Mouse (Mus musculus) stomach, embryonic 16.5 days (tissue): ENCODE measurements around the gene Jpt2. TPM values are rescaled to one million over a fixed set of nuclear protein-coding genes. Genes with fewer than 3 reads are reported as not detected.

Experiments used
- ATAC-seq: fragments of 200-750 bp; cut with Nextera tagmentation; 2 replicates; pipeline ENCODE4 v1.8.0; 2017; ENCODE audit warnings: moderate number of reproducible peaks, moderate TSS enrichment; ENCODE audit not compliant: insufficient read depth, low FRiP score
- H3K27ac ChIP-seq: fragments of 300-500 bp; sonication (generic); 2 replicates; pipeline ENCODE4 v1.5.1; 2014; ENCODE audit warnings: low read length
- H3K27me3 ChIP-seq: fragments of 300-500 bp; sonication (generic); 2 replicates; pipeline ENCODE4 v1.6.1; 2014; ENCODE audit warnings: low read length, control low read depth, mixed read lengths; ENCODE audit not compliant: control insufficient read depth, insufficient read depth
- H3K36me3 ChIP-seq: fragments of 300-500 bp; sonication (generic); 2 replicates; pipeline ENCODE4 v1.6.1; 2014; ENCODE audit warnings: low read length; ENCODE audit not compliant: control insufficient read depth, insufficient read depth
- H3K4me1 ChIP-seq: fragments of 300-500 bp; sonication (generic); 2 replicates; pipeline ENCODE4 v1.6.1; 2014; ENCODE audit warnings: low read length, control low read depth, mixed read lengths; ENCODE audit not compliant: control insufficient read depth, insufficient read depth
- H3K4me2 ChIP-seq: fragments of 300-500 bp; sonication (generic); 2 replicates; pipeline ENCODE4 v1.6.1; 2014; ENCODE audit warnings: low read depth, low read length, mixed read lengths
- H3K4me3 ChIP-seq: fragments of 300-500 bp; sonication (generic); replicated peaks from 2 replicates; pipeline ENCODE4 v1.5.1; 2014; ENCODE audit warnings: mild to moderate bottlenecking, low read length
- H3K9ac ChIP-seq: fragments of 300-500 bp; sonication (generic); 2 replicates; pipeline ENCODE4 v1.6.1; 2014; ENCODE audit warnings: low read length
- H3K9me3 ChIP-seq: fragments of 300-500 bp; sonication (generic); replicated peaks from 2 replicates; pipeline ENCODE4 v1.6.1; 2016; ENCODE audit warnings: low read length, control low read depth; ENCODE audit not compliant: control insufficient read depth
- WGBS: fragments of 180-500 bp; shearing (Covaris S2); extraction: QIAGEN DNeasy Blood & Tissue Kit; methylation state at CpG from one replicate; pipeline ENCODE4 v1.1.7; 2014; 5-methylcytosine and 5-hydroxymethylcytosine counted together
- polyA plus RNA-seq: library from polyadenylated mRNA; unstranded; fragments of >200 nt; fragmentation: Nextera tagmentation; extraction: Ambion mirVana; gene quantifications from 2 replicates; pipeline ENCODE4 v1.2.1, GENCODE M21; 2015

Gene Jpt2
- polyA plus RNA-seq, 1 experiment from 2014 or later = 158 TPM

DNA sequence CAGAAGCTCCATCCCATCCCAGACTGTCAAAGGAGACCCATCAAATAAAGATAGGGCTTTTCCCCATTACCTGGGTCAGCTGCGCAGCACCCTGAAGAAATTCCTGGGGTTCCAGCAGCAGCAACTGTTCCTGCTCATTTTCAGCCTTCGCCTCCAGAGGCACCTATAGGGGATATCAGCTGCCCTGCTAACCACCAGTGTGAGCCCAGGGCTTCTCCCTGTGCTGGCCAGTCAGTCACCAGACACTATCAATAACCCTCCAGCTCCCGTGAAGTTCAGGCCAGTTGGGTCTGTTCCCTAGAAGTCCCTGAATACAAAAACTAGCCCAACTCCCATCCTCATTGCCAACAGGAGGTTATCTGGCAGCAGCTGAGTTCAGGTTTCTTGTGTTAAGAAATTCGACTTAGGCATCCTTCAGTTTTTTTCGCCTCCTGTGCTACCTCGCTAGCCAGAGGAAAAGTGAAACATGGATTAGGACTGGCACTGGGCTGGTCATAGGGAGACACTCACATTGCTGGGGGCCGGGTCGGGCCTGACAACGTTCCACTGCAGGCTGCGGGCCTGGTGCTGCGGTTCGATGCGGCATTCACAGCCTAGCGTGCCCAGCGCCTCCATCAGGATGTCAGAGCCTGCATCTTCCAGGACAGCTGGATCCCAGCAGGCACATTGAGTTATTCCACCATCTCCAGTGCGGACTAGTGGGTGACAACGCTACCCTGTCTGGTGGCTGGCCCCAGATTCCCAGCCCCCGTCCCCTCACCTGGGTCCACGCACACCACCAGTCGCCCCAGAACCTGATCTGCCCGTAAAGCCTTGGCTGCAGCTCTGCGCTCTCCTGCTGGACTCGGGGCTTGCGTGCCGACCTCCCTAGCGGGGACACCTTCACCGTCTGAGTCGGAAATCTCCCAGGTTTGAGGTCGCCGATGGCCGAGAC, 66.2 kb downstream of the Jpt2 start:
- 9% methylated on average over 31 of the region's 31 CpGs for whole genome bisulfite sequencing
- Histone ChIP-seq H3K27ac (peak overlapping the region; percentile 91), H3K36me3 (peaks cover 14% of the 10 kb centered on the region), H3K4me3 (peak overlapping the region; percentile 79), H3K4me2 (peak overlapping the region; percentile 99), H3K27me3 (no peaks in the 10 kb centered on the region), H3K9me3 (no peaks in the 10 kb centered on the region), H3K4me1 (peaks cover 24% of the 10 kb centered on the region), H3K9ac (peak overlapping the region; percentile 96)
- ATAC-seq = peak; percentile 2; the same call in 1 of the 2 replicates

DNA sequence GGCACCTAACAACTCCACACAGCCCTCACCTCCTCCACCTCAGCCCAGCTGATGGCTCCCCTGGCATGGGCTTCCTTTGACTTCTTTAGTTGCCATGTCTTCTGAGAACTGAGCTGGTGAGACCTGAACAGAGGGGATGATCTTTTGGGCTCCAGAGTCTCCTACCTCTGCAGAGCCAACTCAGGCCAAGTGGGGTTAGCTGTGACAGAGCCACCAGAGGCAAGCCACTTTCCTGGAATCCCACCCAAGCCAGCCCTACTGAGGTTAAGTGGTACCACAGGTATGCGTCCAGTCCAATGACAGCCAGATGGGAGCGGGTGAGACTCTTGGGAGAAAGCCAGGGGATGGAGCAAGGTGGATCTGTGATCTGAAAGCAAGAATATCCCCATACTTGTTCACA, 67.2 kb downstream of the Jpt2 start:
- Histone ChIP-seq H3K27me3 (no peaks in the 10 kb centered on the region), H3K4me2 (no peak overlapping the region), H3K27ac (no peak overlapping the region), H3K9me3 (no peaks in the 10 kb centered on the region), H3K9ac (no peak overlapping the region), H3K4me3 (no peak overlapping the region), H3K4me1 (peaks cover 24% of the 10 kb centered on the region), H3K36me3 (peaks cover 14% of the 10 kb centered on the region)
- WGBS = 91% methylated on average over 2 of the region's 2 CpGs
- ATAC-seq = no peak

DNA sequence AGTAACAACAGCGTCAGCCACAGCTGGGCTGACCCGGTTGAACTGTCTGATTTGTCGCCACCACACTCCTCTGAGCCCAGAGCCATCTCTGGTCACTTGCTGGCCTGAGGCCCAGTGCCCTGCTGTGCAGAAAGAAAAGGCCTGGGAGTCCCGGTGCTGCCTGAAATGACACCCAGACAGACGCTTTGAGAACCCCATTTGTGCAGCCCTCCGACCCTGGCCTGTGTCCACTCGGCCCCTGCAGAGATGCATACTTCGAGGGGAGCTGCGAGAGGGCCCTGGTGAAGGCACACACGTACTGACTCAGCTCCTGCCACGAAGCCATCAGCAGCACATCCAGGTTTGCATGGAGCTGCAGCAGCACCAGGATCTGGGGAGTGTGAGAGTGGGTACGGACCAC, 67.7 kb downstream of the Jpt2 start:
- H3K4me1 ChIP-seq = peaks cover 28% of the 10 kb centered on the region
- H3K36me3 ChIP-seq = peaks cover 14% of the 10 kb centered on the region
- no peaks in the 10 kb centered on the region for H3K27me3 ChIP-seq
- ATAC-seq = no peak
- H3K4me3 ChIP-seq = no peak overlapping the region
- 88% methylated on average over 12 of the region's 12 CpGs for WGBS
- no peak overlapping the region for H3K27ac ChIP-seq
- no peaks in the 10 kb centered on the region for H3K9me3 ChIP-seq
- no peak overlapping the region for H3K9ac ChIP-seq
- no peak overlapping the region for H3K4me2 ChIP-seq

DNA sequence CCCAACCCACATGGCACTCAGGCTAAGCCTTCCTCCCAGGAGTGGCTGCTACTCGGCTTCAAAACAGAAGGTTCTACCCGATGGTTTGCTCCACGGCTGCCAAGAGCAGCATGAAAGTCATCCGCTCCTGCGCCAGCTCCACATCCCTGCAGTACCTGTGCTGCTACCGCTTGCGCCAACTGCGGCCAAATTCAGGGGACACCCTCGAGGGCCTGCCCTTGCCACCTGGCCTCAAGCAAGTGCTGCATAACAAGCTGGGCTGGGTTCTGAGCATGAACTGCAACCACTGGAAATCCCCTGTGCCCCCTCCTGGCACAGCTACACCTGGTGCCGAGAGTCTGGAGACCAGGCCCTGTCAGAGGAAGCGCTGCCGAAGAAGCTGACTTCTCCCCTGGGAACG, 69.2 kb downstream of the Jpt2 start:
- H3K9me3 ChIP-seq = no peaks in the 10 kb centered on the region
- 92% methylated on average over 13 of the region's 13 CpGs for WGBS
- peaks cover 27% of the 10 kb centered on the region for H3K4me1 ChIP-seq
- no peak for ATAC-seq
- no peak overlapping the region for H3K27ac ChIP-seq
- H3K4me3 ChIP-seq = no peak overlapping the region
- peaks cover 14% of the 10 kb centered on the region for H3K36me3 ChIP-seq
- no peak overlapping the region for H3K9ac ChIP-seq
- no peaks in the 10 kb centered on the region for H3K27me3 ChIP-seq
- no peak overlapping the region for H3K4me2 ChIP-seq

DNA sequence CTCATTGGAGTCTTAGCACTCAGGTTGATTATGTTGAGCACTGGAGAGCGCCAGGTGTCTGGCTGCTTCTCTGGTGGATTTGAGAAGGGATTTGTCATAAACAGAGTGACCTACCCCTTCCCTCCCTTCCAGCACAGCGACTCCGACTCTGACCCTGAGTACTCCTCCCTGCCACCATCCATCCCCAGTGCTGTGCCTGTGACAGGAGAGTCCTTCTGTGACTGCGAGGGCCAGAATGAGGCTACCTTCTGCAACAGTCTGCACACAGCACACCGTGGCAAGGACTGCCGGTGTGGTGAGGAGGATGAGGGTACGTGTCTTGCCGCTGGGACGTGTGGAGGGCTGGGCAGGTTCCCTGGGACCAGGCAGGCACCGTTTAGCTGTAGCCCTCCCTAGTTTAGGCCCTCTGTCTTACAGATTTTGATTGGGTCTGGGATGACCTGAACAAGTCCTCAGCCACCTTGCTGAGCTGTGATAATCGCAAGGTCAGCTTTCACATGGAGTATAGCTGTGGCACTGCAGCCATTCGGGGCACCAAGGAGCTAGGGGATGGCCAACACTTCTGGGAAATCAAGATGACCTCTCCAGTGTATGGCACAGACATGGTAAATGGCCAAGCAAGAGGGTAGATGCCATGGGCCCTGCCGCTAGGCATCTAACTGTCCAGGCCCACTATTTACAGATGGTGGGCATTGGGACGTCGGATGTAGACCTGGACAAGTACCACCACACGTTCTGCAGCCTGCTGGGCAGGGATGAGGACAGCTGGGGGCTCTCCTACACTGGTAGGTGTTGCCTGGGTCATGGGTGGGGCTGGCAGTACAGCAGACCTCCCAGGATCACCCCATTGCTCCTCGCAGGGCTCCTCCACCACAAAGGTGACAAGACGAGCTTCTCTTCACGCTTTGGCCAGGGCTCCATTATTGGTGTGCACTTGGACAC, 70.1 kb downstream of the Jpt2 start:
- no peaks in the 10 kb centered on the region for H3K9me3 ChIP-seq
- H3K27me3 ChIP-seq = no peaks in the 10 kb centered on the region
- WGBS = 84% methylated on average over 19 of the region's 19 CpGs
- H3K4me3 ChIP-seq = no peak overlapping the region
- H3K4me1 ChIP-seq = peaks cover 24% of the 10 kb centered on the region
- no peak overlapping the region for H3K27ac ChIP-seq
- H3K36me3 ChIP-seq = peaks cover 14% of the 10 kb centered on the region
- no peak for ATAC-seq
- no peak overlapping the region for H3K4me2 ChIP-seq
- H3K9ac ChIP-seq = no peak overlapping the region

DNA sequence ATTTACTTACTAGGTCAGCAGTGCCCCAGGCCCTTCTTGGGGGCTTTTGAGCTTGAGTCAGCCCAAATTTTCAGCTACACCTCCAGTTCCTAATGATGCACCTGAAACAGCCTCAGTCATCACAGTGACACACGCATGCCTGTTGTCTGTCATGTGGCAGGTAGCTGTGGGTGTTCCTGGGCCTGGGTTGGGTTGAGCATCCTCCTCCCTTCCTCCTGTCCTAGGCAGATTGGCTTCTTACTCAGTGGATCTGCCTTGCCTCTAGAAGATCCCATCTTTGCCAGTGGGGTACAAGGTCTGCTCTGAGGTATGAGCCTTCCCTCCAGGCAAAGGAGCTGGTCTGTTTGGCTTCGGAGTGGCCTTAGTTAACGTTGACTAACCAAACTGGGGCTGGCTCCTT, 71.6 kb downstream of the Jpt2 start:
- Histone ChIP-seq H3K4me2 (no peak overlapping the region), H3K27ac (no peak overlapping the region), H3K9me3 (no peaks in the 10 kb centered on the region), H3K9ac (no peak overlapping the region), H3K4me1 (peaks cover 21% of the 10 kb centered on the region), H3K27me3 (no peaks in the 10 kb centered on the region), H3K36me3 (peaks cover 14% of the 10 kb centered on the region), H3K4me3 (no peak overlapping the region)
- 86% methylated on average over 3 of the region's 3 CpGs for WGBS
- ATAC-seq = no peak

Other genes starting within 250 kb of the Jpt2 start
- 0.14 TPM in 1 of 2 replicates, not detected in the other for gene Rnf151, start 242.6 kb downstream of the Jpt2 start, polyA plus RNA-seq
- gene Rps2, start 242.6 kb downstream of the Jpt2 start, polyA plus RNA-seq = 1,212 and 1,230 TPM in 2 replicates
- gene Ndufb10, start 236.2 kb downstream of the Jpt2 start, polyA plus RNA-seq = 225 and 246 TPM in 2 replicates
- gene Rpl3l, start 232.9 kb downstream of the Jpt2 start, polyA plus RNA-seq = 0.25 and 0.57 TPM in 2 replicates
- 40.3 and 45.5 TPM in 2 replicates for gene Msrb1, start 224.0 kb downstream of the Jpt2 start, polyA plus RNA-seq
- gene Hs3st6, start 207.7 kb downstream of the Jpt2 start, polyA plus RNA-seq = 0.81 and 1.0 TPM in 2 replicates
- 0.10 TPM in 1 of 2 replicates, not detected in the other for gene Meiob, start 156.4 kb downstream of the Jpt2 start, polyA plus RNA-seq
- 50.9 and 53.1 TPM in 2 replicates for gene Hagh, start 120.5 kb downstream of the Jpt2 start, polyA plus RNA-seq
- gene Fahd1, start 110.3 kb downstream of the Jpt2 start, polyA plus RNA-seq = 29.9 and 36.5 TPM in 2 replicates
- gene Igfals, start 94.7 kb downstream of the Jpt2 start, polyA plus RNA-seq = 3.7 and 4.2 TPM in 2 replicates
- gene Nubp2, start 74.3 kb downstream of the Jpt2 start, polyA plus RNA-seq = 44.1 and 47.9 TPM in 2 replicates
- gene Spsb3, start 74.0 kb downstream of the Jpt2 start, polyA plus RNA-seq = 31.5 and 32.7 TPM in 2 replicates
- gene Eme2, start 65.6 kb downstream of the Jpt2 start, polyA plus RNA-seq = 32.3 and 33.5 TPM in 2 replicates
- 91.2 and 96.2 TPM in 2 replicates for gene Mrps34, start 65.6 kb downstream of the Jpt2 start, polyA plus RNA-seq
- 63.1 and 64.8 TPM in 2 replicates for gene Nme3, start 64.2 kb downstream of the Jpt2 start, polyA plus RNA-seq
- 32.8 and 33.4 TPM in 2 replicates for gene Mapk8ip3, start 23.7 kb downstream of the Jpt2 start, polyA plus RNA-seq
- 3.4 and 4.2 TPM in 2 replicates for gene Cramp1l, start 55.1 kb upstream of the Jpt2 start, polyA plus RNA-seq
- 21.7 TPM in 2 replicates for gene Ift140, start 55.4 kb upstream of the Jpt2 start, polyA plus RNA-seq
- gene Tmem204, start 122.9 kb upstream of the Jpt2 start, polyA plus RNA-seq = 24.1 and 25.2 TPM in 2 replicates
- gene Telo2, start 155.3 kb upstream of the Jpt2 start, polyA plus RNA-seq = 38.9 and 39.9 TPM in 2 replicates
- gene Ptx4, start 160.1 kb upstream of the Jpt2 start, polyA plus RNA-seq = 0.50 and 0.56 TPM in 2 replicates
- gene Clcn7, start 172.7 kb upstream of the Jpt2 start, polyA plus RNA-seq = 21.4 and 24.7 TPM in 2 replicates
- gene Ccdc154, start 201.8 kb upstream of the Jpt2 start, polyA plus RNA-seq = 0.79 TPM in 2 replicates
- gene Gm38655, start 214.8 kb upstream of the Jpt2 start, polyA plus RNA-seq = 6.6 and 7.0 TPM in 2 replicates
- gene BC003965, start 223.9 kb upstream of the Jpt2 start, polyA plus RNA-seq = 30.4 and 33.5 TPM in 2 replicates
- gene Unkl, start 227.7 kb upstream of the Jpt2 start, polyA plus RNA-seq = 6.9 and 9.0 TPM in 2 replicates